Mouse (Mus musculus) central nervous system, embryonic 14 days (tissue): Measurements from ENCODE around the gene Gm4981. TPM values are rescaled to one million over a fixed set of nuclear protein-coding genes. Genes with fewer than 3 reads are reported as not detected.

Experiments
- polyA plus RNA-seq: library from polyadenylated mRNA; depleted of rRNA; stranded (reverse); fragments of >200 nt; gene quantifications from 2 replicates; pipeline ENCODE4 v1.2.3, GENCODE M21; 2012; rRNA removed

Gm4981 gene
- 0.04 TPM in 1 of 2 replicates, not detected in the other for polyA plus RNA-seq

DNA sequence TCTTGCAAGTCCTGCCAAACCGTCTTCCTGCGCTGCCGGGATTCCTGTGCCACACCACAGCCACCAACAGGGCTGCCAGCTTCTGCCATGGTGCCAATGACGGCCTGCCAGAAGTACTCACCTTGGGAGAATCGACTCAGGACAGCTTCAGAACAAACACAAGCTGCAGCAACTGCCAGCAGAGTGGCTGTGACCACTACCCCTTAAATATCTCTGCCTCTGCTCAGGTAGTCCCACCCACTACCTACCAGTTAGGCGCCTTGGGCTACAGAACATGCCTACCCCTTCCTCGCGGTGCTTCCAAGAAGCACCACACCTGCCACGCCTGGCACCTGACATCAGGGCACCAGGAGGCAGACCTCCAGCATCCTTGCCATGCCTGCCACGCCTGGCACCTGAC, at the start of gene Gm4981:
Gene Gm4981 (minus strand): TSS at position 89 of the 400 bp plus-strand sequence.

DNA sequence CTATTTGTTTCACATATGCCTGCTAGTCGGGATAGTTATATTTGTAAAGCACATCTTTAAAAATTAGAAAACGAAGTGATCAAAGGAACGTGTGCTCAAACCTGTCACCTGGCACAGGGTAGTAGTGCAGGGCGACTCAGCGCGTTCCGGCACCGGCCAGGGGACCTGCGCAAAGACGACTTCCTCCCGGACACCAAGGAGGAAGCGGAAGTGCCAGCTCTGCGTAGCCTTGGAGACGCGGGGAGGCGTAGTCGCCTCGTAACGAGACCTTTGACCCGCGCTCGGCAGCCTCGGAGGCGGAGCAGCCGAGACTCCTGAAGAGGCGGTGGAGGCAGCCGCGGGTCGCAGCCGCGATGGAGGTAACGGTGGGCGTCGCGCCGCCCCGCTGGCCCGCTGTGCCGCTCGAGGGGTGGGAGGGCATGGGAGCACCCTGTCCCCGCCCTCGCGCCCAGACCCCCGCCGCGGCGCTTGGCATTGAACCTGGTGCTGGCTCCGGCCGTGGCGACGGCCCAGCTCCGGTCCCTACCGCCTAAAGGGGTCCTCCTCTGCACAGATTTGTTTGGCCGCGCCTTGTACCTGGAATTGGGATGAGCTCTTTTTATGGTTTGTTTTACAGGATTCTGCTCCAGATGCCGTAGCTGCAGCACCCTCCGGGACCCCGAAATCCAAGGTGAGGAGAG, 18.9 kb upstream of the Gm4981 start, which contains the start of gene Gcc2:
Gene Gcc2 (plus strand): TSS at position 285 of the 680 bp plus-strand sequence.

DNA sequence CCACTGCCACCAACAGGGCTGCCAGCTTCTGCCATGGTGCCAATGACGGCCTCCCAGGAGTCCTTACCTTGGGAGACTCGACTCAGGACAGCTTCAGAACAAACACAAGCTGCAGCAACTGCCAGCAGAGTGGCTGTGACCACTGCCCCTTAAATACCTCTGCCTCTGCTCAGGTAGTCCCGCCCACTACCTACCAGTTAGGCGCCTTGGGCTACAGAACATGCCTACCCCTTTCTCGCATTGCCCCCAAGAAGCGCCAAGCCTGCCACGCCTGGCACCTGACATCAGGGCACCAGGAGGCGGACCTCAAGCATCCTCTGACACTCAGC, 3.9 kb downstream of the Gm4981 start, which contains the start of gene Duxf3:
Gene Duxf3 (minus strand): TSS at position 35 of the 329 bp plus-strand sequence.

DNA sequence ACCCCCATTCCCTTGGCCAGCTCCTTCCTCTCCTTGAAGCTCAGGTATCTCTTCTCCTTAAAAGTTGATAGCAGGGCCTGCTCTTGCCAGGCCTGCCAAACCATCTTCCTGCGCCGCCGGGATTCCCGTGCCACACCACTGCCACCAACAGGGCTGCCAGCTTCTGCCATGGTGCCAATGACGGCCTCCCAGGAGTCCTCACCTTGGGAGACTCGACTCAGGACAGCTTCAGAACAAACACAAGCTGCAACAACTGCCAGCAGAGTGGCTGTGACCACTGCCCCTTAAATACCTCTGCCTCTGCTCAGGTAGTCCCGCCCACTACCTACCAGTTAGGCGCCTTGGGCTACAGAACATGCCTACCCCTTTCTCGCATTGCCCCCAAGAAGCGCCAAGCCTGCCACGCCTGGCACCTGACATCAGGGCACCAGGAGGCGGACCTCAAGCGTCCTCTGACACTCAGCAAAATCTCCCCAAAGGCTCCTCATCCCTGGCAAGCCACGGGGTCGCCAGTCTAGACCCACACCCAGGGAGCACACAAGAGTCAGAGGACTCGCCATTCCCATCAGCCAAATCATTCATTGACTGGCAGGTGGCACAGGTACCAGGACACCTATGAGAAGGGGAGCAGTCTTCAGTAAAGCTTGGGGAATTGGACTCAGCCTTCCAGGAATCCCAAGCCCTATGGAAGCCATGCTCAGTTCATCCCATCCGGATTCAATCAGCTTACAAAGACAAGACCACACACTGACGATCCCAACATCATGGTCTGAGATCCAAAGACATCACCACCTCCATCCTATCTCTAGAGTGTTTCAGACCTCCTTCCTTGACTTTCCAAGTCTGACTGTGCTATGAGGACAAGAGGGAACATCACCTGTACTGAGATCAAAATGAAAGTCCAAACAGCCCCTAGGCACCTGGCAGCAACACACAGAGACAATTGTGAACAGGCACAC, 11.4 kb downstream of the Gm4981 start, which contains the start of gene AW822073:
Gene AW822073 (minus strand): TSS at position 104 of the 959 bp plus-strand sequence.

Other genes with a start within 250 kb of the Gm4981 start
- not detected in 2 replicates for gene AW822073, start 11.8 kb downstream of the Gm4981 start, polyA plus RNA-seq
- not detected in 2 replicates for gene Duxf3, start 4.0 kb downstream of the Gm4981 start, polyA plus RNA-seq
- 42.1 and 43.7 TPM in 2 replicates for gene Gcc2, start 18.8 kb upstream of the Gm4981 start, polyA plus RNA-seq
- gene Lims1, start 86.8 kb upstream of the Gm4981 start, polyA plus RNA-seq, result 27.6 and 28.7 TPM in 2 replicates
- 13.5 and 14.4 TPM in 2 replicates for gene Ranbp2, start 210.2 kb upstream of the Gm4981 start, polyA plus RNA-seq